Mouse (Mus musculus) neural tube, embryonic 11.5 days (tissue): ENCODE results near the gene Ccrl2. TPM values are rescaled to one million over a fixed set of nuclear protein-coding genes. Genes with fewer than 3 reads are reported as not detected.

ENCODE experiments used
- ATAC-seq: fragments of 200-750 bp; cut with Nextera tagmentation; 2 replicates; pipeline ENCODE4 v1.8.0; 2017; ENCODE audit warnings: moderate number of reproducible peaks, mild to moderate bottlenecking, moderate TSS enrichment, moderate library complexity; ENCODE audit not compliant: insufficient read depth, low FRiP score, low TSS enrichment
- DNase-seq: peaks from one replicate; pipeline ENCODE4 v3.0.0-alpha.2; 2015; ENCODE audit warnings: low spot score
- H3K27ac ChIP-seq: fragments of 300-500 bp; sonication (generic); 2 replicates; pipeline ENCODE4 v1.5.1; 2014; ENCODE audit warnings: low read depth, mild to moderate bottlenecking, low read length
- H3K27me3 ChIP-seq: fragments of 300-500 bp; sonication (generic); 2 replicates; pipeline ENCODE4 v1.6.1; 2014; ENCODE audit warnings: mild to moderate bottlenecking, low read length, mixed read lengths; ENCODE audit not compliant: control insufficient read depth, insufficient read depth
- H3K36me3 ChIP-seq: fragments of 300-500 bp; sonication (generic); 2 replicates; pipeline ENCODE4 v1.6.1; 2014; ENCODE audit warnings: mild to moderate bottlenecking, low read length, moderate library complexity, mixed read lengths; ENCODE audit not compliant: control insufficient read depth, insufficient read depth
- H3K4me1 ChIP-seq: fragments of 300-500 bp; sonication (generic); 2 replicates; pipeline ENCODE4 v1.6.1; 2014; ENCODE audit warnings: low read length, mixed read lengths; ENCODE audit not compliant: control insufficient read depth, insufficient read depth
- H3K4me2 ChIP-seq: fragments of 300-500 bp; sonication (generic); 2 replicates; pipeline ENCODE4 v1.6.1; 2014; ENCODE audit warnings: low read depth, mild to moderate bottlenecking, moderate library complexity
- H3K4me3 ChIP-seq: fragments of 300-500 bp; sonication (generic); 2 replicates; pipeline ENCODE4 v1.5.1; 2014; ENCODE audit warnings: low read depth, low read length
- H3K9ac ChIP-seq: fragments of 300-500 bp; sonication (generic); 2 replicates; pipeline ENCODE4 v1.6.1; 2014; ENCODE audit warnings: mild to moderate bottlenecking, low read length
- H3K9me3 ChIP-seq: fragments of 300-500 bp; sonication (generic); 2 replicates; pipeline ENCODE4 v1.6.1; 2016; ENCODE audit warnings: low read length; ENCODE audit not compliant: control insufficient read depth
- WGBS: fragments of 180-500 bp; shearing (Covaris S2); extraction: QIAGEN DNeasy Blood & Tissue Kit; methylation state at CpG from one replicate; pipeline ENCODE4 v1.1.7; 2014; 5-methylcytosine and 5-hydroxymethylcytosine counted together
- polyA plus RNA-seq: library from polyadenylated mRNA; unstranded; fragments of >200 nt; fragmentation: Nextera tagmentation; extraction: Ambion mirVana; gene quantifications from 2 replicates; pipeline ENCODE4 v1.2.1, GENCODE M21; 2014

Ccrl2 gene
- polyA plus RNA-seq, 1 experiment from 2014 or later = 1.6 TPM

- Histone ChIP-seq H3K27me3 (no peaks in the 10 kb centered on the region), H3K4me2 (0 out of 2 replicates have a peak overlapping the region, but pooled peaks have one; percentile 4), H3K9ac (no peak overlapping the region), H3K36me3 (no peaks in the 10 kb centered on the region), H3K9me3 (no peaks in the 10 kb centered on the region), H3K27ac (no peak overlapping the region), H3K4me3 (peak overlapping the region; percentile 6; the same call in 1 of the 2 replicates), H3K4me1 (no peaks in the 10 kb centered on the region)
- ATAC-seq (no peak), DNase-seq (no peak)
- 80% methylated on average over 29 of the region's 29 CpGs for WGBS
Observed at GRCm38 (mm10) chr9:111055800-111056518, 1.4 kb downstream of the Ccrl2 start.

DNA sequence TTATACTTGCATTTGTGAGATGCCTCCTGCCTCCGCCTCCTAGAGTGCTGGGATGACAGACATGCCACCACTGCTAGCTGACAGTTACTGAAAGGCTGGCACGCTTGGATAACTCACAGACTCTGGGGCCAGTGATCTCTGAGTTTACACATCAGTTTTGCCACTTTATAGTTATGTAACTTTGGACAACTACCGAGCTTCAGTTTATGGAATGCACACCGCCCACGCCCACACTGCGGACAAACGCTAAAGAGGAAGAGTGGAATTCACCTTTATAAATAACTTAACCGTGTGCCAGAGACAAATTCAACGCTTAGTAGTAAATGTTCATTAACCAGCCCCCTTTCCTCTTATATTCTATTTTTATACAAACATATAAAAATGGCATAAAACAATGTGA lies 2.4 kb downstream of the Ccrl2 start:
- Histone ChIP-seq H3K9me3 (no peaks in the 10 kb centered on the region), H3K4me2 (no peak overlapping the region), H3K27me3 (no peaks in the 10 kb centered on the region), H3K4me3 (no peak overlapping the region), H3K4me1 (no peaks in the 10 kb centered on the region), H3K27ac (no peak overlapping the region), H3K36me3 (no peaks in the 10 kb centered on the region), H3K9ac (no peak overlapping the region)
- ATAC-seq (no peak), DNase-seq (no peak)
- 94% methylated on average over 9 of the region's 9 CpGs for WGBS

DNA sequence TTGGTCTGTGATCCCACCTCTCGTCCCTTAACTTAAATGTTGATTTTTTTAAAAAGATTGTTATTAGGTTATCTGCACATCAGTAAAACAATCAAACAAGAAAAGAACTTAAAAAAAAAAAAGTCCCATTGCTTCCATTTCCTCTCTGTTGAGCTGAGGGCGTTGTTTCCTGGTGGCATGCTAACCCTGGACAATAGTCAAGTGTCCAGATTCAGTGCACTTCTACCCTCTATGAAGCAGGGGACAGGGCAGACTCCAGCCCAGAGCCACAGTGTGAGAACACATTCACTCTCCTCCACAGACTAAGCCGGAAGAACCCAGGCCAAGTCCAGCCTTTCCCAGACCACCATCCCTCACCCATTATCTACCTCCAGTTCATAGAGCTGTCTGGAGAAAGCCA lies 8.9 kb downstream of the Ccrl2 start:
- no peak for ATAC-seq
- H3K27ac ChIP-seq = no peak overlapping the region
- no peak overlapping the region for H3K9ac ChIP-seq
- WGBS = 83% methylated on average over 3 of the region's 3 CpGs
- H3K36me3 ChIP-seq = no peaks in the 10 kb centered on the region
- H3K4me1 ChIP-seq = no peaks in the 10 kb centered on the region
- H3K4me3 ChIP-seq = no peak overlapping the region
- H3K27me3 ChIP-seq = no peaks in the 10 kb centered on the region
- no peak for DNase-seq
- no peaks in the 10 kb centered on the region for H3K9me3 ChIP-seq
- H3K4me2 ChIP-seq = no peak overlapping the region

- Histone ChIP-seq H3K4me3 (no peak overlapping the region), H3K27ac (no peak overlapping the region), H3K36me3 (no peaks in the 10 kb centered on the region), H3K4me2 (no peak overlapping the region), H3K4me1 (no peaks in the 10 kb centered on the region), H3K9me3 (no peaks in the 10 kb centered on the region), H3K9ac (no peak overlapping the region), H3K27me3 (no peaks in the 10 kb centered on the region)
- DNase-seq (no peak), ATAC-seq (no peak)
- 93% methylated on average over 5 of the region's 5 CpGs for WGBS
Observed at GRCm38 (mm10) chr9:111047266-111047665, 10.1 kb downstream of the Ccrl2 start.

- ATAC-seq (no peak), DNase-seq (no peak)
- H3K9ac ChIP-seq = no peak overlapping the region
- no peak overlapping the region for H3K27ac ChIP-seq
- H3K27me3 ChIP-seq = no peaks in the 10 kb centered on the region
- H3K4me2 ChIP-seq = no peak overlapping the region
- no peaks in the 10 kb centered on the region for H3K4me1 ChIP-seq
- no peaks in the 10 kb centered on the region for H3K9me3 ChIP-seq
- no peaks in the 10 kb centered on the region for H3K36me3 ChIP-seq
- H3K4me3 ChIP-seq = no peak overlapping the region
- 71% methylated on average over 3 of the region's 3 CpGs for WGBS
Observed at GRCm38 (mm10) chr9:111046222-111046621, 11.1 kb downstream of the Ccrl2 start.

DNA sequence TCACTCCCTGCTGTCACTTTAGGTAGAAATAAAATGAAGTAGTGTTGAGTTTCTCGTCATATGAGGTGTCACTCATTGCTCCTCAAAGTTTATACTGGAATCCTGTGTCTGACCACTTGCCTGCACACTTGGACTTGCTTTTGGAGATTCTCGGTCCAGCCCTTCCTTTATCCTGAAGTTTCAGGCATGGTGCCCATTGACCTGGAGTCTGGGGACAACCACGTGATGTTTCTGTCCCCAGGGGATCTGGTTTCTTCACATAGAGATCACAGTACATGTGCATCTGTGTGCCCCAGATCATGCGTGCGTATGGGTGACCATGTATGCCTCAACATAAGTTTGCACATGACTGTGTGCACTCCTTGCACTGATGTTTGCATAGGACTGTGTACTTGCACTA lies 15.1 kb downstream of the Ccrl2 start:
- Histone ChIP-seq H3K4me2 (no peak overlapping the region), H3K9ac (no peak overlapping the region), H3K4me3 (no peak overlapping the region), H3K27ac (no peak overlapping the region), H3K36me3 (no peaks in the 10 kb centered on the region), H3K9me3 (no peaks in the 10 kb centered on the region), H3K27me3 (no peaks in the 10 kb centered on the region), H3K4me1 (no peaks in the 10 kb centered on the region)
- DNase-seq = no peak
- WGBS = 92% methylated on average over 5 of the region's 5 CpGs
- no peak for ATAC-seq

DNA sequence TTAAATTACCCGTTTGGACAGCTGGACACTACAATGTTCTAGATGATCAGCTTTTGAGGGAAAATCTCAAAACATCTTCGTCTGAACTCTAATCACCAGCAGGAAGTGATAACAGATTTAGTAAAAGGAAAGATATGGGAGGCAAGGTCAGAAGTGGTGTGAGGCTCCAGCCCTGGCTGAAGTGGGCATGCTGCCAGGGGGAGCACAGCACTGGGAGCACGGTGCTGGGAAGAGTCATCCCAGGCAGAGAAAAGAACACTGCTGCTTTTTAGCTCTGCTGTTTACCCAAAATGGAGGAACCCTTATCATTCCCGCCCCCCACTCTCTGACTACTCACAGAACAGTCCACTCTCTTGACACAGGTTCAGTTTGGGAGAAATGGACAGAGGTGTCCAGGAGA lies 17.4 kb downstream of the Ccrl2 start:
- Histone ChIP-seq H3K4me1 (no peaks in the 10 kb centered on the region), H3K27ac (no peak overlapping the region), H3K4me2 (no peak overlapping the region), H3K4me3 (no peak overlapping the region), H3K27me3 (no peaks in the 10 kb centered on the region), H3K9me3 (no peaks in the 10 kb centered on the region), H3K9ac (no peak overlapping the region), H3K36me3 (no peaks in the 10 kb centered on the region)
- 83% methylated on average over 4 of the region's 4 CpGs for WGBS
- DNase-seq (no peak), ATAC-seq (no peak)

DNA sequence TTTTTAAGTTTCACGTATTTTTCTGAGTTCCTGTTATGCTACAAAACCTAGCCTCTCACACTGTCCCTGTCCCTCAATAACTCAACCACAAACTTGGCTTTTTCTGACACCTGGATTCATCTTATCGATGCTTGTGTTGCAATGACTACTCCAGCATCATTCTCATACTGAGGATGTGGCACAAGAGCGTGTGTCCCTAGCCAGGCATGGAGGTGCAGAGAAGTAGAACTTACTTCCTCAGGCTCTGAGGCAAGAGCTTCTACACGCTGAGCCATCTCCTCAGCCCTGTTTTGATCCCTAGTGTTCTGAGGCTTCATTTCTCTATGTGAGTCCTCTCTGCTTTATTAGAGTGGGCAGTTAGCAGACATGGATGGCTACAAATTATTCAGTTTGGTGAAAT lies 23.6 kb downstream of the Ccrl2 start:
- ATAC-seq = no peak

DNA sequence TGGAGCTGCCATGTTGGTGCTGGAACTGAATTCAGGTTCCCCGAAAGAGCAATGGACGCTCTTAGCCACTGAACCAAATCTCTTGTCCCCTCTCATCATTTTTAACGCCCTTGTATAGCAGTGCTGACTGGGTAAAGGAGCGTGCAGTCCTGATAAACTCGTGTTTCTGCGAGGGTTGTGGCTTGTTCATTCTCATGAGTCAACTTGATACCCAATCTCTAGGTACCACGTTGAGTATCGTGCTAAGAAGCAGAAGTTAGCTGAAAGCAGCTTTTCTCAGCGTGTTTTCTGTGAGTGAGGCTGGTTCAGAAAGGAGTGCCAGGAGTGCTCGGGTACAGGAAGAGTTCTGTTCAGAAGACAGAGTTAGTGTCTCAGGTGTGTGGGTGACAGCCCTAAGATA lies 30.5 kb downstream of the Ccrl2 start:
- H3K36me3 ChIP-seq = no peaks in the 10 kb centered on the region
- no peak overlapping the region for H3K4me3 ChIP-seq
- no peak for DNase-seq
- no peaks in the 10 kb centered on the region for H3K27me3 ChIP-seq
- H3K27ac ChIP-seq = no peak overlapping the region
- H3K4me2 ChIP-seq = no peak overlapping the region
- H3K9me3 ChIP-seq = no peaks in the 10 kb centered on the region
- 89% methylated on average over 10 of the region's 10 CpGs for WGBS
- no peaks in the 10 kb centered on the region for H3K4me1 ChIP-seq
- H3K9ac ChIP-seq = no peak overlapping the region
- no peak for ATAC-seq

More for the DNA sequence above, 23.6 kb downstream of the Ccrl2 start:
- no peak overlapping the region for H3K4me3 ChIP-seq
- no peak overlapping the region for H3K9ac ChIP-seq
- no peak for DNase-seq
- 85% methylated on average over 4 of the region's 4 CpGs for WGBS
- no peaks in the 10 kb centered on the region for H3K9me3 ChIP-seq
- H3K4me2 ChIP-seq = no peak overlapping the region
- H3K36me3 ChIP-seq = no peaks in the 10 kb centered on the region
- no peaks in the 10 kb centered on the region for H3K4me1 ChIP-seq
- no peak overlapping the region for H3K27ac ChIP-seq
- H3K27me3 ChIP-seq = no peaks in the 10 kb centered on the region
